Mouse (Mus musculus): Measurements from ENCODE around the gene Sec16b.

DNA sequence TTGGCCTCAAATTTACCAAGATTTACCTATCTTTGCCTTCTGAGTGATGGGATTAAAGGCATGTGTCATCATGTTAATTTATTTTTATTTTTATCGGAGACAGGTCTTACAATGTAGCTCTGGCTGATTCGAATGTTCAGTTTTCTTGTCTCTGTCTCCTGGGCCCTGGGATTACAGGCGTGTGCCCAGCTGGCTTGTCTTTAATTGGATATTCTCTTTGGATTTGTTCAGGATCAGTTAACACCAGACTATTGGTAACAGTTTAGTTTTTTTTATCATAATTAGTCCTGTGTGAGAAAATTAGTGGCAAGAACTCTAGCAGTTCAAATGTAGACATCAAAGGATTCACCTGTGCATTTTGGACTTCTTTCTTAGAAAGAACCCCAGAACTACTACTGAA lies 48.7 kb upstream of the Sec16b start:
- TF ChIP-seq GATA1 (IDR thresholded peaks at IDR 0.05; ENCODE audit: borderline replicate concordance, low read length) (no peak), CTCF (IDR thresholded peaks at IDR 0.05; ENCODE audit: low read depth, low read length) (no peak), TAL1 (conservative IDR thresholded peaks at IDR 0.05; ENCODE audit: low read depth, low read length) (no peak), POLR2AphosphoS5 (IDR thresholded peaks at IDR 0.05; ENCODE audit: insufficient replicate concordance, low read depth, low read length) (no peak), GATA2 (IDR thresholded peaks at IDR 0.05; ENCODE audit: borderline replicate concordance, low read depth, low read length) (no peak)

Data from G1E (cell line).